Mouse (Mus musculus) forebrain, postnatal 0 days (tissue): ENCODE data around the gene Prr5. TPM values are rescaled to one million over a fixed set of nuclear protein-coding genes. Genes with fewer than 3 reads are reported as not detected.

ENCODE experiments used
- ATAC-seq: fragments of 200-750 bp; cut with Nextera tagmentation; 2 replicates; pipeline ENCODE4 v1.8.0; 2017; ENCODE audit warnings: mild to moderate bottlenecking, moderate library complexity
- DNase-seq: peaks from one replicate; pipeline ENCODE4 v3.0.0-alpha.2; 2015
- H3K27ac ChIP-seq: fragments of 300-500 bp; sonication (generic); 2 replicates; pipeline ENCODE4 v1.5.1; 2014; ENCODE audit warnings: low read depth, mild to moderate bottlenecking, antibody characterized with exemption, low read length, moderate library complexity, mixed read lengths
- H3K27me3 ChIP-seq: fragments of 300-500 bp; sonication (generic); 2 replicates; pipeline ENCODE4 v1.6.1; 2014; ENCODE audit warnings: mild to moderate bottlenecking, low read length, mixed read lengths; ENCODE audit not compliant: insufficient read depth
- H3K36me3 ChIP-seq: fragments of 300-500 bp; sonication (generic); 2 replicates; pipeline ENCODE4 v1.6.1; 2014; ENCODE audit warnings: mild to moderate bottlenecking, moderate library complexity; ENCODE audit not compliant: insufficient read depth
- H3K4me1 ChIP-seq: fragments of 300-500 bp; sonication (generic); 2 replicates; pipeline ENCODE4 v1.6.1; 2014; ENCODE audit warnings: antibody characterized with exemption; ENCODE audit not compliant: insufficient read depth
- H3K4me2 ChIP-seq: fragments of 300-500 bp; sonication (generic); 2 replicates; pipeline ENCODE4 v1.6.1; 2014; ENCODE audit warnings: low read depth, mild to moderate bottlenecking, moderate library complexity
- H3K4me3 ChIP-seq: fragments of 300-500 bp; sonication (generic); 2 replicates; pipeline ENCODE4 v1.5.1; 2014; ENCODE audit warnings: low read depth, low read length, mixed read lengths
- H3K9ac ChIP-seq: fragments of 300-500 bp; sonication (generic); 2 replicates; pipeline ENCODE4 v1.6.1; 2014; ENCODE audit warnings: mild to moderate bottlenecking
- H3K9me3 ChIP-seq: fragments of 300-500 bp; sonication (generic); 2 replicates; pipeline ENCODE4 v1.6.1; 2016; ENCODE audit warnings: low read length
- CTCF ChIP-seq: sonication (generic); IDR thresholded peaks from 2 replicates; pipeline ENCODE4 v1.5.1; 2016; ENCODE audit warnings: antibody characterized with exemption, control low read depth, low read depth
- WGBS: fragments of 180-500 bp; shearing (Covaris S2); extraction: QIAGEN DNeasy Blood & Tissue Kit; methylation state at CpG from one replicate; pipeline ENCODE4 v1.1.7; 2014; 5-methylcytosine and 5-hydroxymethylcytosine counted together
- polyA plus RNA-seq: library from polyadenylated mRNA; unstranded; fragments of >200 nt; fragmentation: Nextera tagmentation; extraction: Ambion mirVana; gene quantifications from 2 replicates; pipeline ENCODE4 v1.2.1, GENCODE M21; 2015
- total RNA-seq: library from RNA; depleted of rRNA; stranded (reverse); fragments of >200 nt; gene quantifications from 2 replicates; pipeline ENCODE4 v1.2.3, GENCODE M21; 2014

Prr5 gene
- total and polyA plus RNA-seq, 2 experiments from 2014 or later = 17.2 to 28.2 TPM

- Histone ChIP-seq H3K9me3 (no peaks in the 10 kb centered on the region), H3K36me3 (no peaks in the 10 kb centered on the region), H3K27me3 (no peaks in the 10 kb centered on the region), H3K4me2 (no peak overlapping the region), H3K9ac (no peak overlapping the region), H3K4me1 (no peaks in the 10 kb centered on the region), H3K27ac (no peak overlapping the region), H3K4me3 (no peak overlapping the region)
- no peak for TF ChIP-seq CTCF
- ATAC-seq = no peak
- 60% methylated on average over 5 of the region's 5 CpGs for WGBS
- DNase-seq = no peak
Observed at GRCm38 (mm10) chr15:84641127-84641526, 28.3 kb upstream of the Prr5 start.

DNA sequence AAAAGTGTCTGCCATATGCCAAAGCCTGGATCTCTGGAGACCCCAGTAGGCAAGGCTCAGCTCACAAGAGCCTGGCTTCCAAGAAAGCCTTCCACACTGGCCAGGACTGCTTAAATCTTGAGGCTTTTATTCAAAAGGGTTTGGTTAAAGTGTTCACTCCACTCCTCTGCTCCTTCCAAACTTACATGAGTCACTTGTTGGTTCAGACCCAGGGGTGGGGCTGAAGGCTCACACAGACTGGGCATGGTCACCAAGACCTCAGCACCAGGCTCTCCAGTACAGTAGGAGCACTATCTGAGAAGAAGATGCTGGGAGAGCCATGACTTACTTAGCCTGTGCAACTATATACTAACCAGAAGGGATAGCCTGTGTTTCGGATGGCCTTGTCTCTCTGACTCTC is 27.5 kb upstream of the Prr5 start:
- TF ChIP-seq CTCF = no peak
- H3K4me1 ChIP-seq = no peaks in the 10 kb centered on the region
- H3K4me3 ChIP-seq = no peak overlapping the region
- ATAC-seq = no peak
- H3K27ac ChIP-seq = no peak overlapping the region
- 92% methylated on average over 1 of the region's 1 CpGs for WGBS
- H3K27me3 ChIP-seq = no peaks in the 10 kb centered on the region
- no peak overlapping the region for H3K9ac ChIP-seq
- no peaks in the 10 kb centered on the region for H3K9me3 ChIP-seq
- no peak for DNase-seq
- H3K4me2 ChIP-seq = no peak overlapping the region
- H3K36me3 ChIP-seq = no peaks in the 10 kb centered on the region

DNA sequence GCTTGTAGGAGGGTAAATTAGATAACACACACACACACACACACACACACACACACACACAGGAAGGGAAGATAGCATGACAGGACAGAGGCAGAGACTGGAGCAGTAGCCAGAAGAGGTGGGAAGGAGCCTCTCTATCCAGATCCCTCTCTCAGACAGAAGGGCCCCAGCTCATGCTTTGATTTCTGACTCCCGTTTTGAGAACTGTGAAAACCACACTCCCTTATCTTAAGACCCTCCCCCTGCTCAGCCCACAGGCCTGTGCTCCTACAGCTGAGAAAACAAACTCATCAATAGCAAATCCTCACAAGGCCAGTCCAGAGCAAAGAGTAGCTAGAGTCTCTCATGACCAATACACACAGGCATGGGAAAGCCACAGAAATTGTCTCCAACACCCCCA is 26.2 kb upstream of the Prr5 start:
- H3K36me3 ChIP-seq = no peaks in the 10 kb centered on the region
- TF ChIP-seq CTCF = no peak
- H3K9ac ChIP-seq = no peak overlapping the region
- no peaks in the 10 kb centered on the region for H3K27me3 ChIP-seq
- ATAC-seq (no peak), DNase-seq (no peak)
- 13% methylated on average over 1 of the region's 1 CpGs for WGBS
- no peak overlapping the region for H3K4me3 ChIP-seq
- H3K9me3 ChIP-seq = no peaks in the 10 kb centered on the region
- no peak overlapping the region for H3K4me2 ChIP-seq
- no peaks in the 10 kb centered on the region for H3K4me1 ChIP-seq
- H3K27ac ChIP-seq = no peak overlapping the region

DNA sequence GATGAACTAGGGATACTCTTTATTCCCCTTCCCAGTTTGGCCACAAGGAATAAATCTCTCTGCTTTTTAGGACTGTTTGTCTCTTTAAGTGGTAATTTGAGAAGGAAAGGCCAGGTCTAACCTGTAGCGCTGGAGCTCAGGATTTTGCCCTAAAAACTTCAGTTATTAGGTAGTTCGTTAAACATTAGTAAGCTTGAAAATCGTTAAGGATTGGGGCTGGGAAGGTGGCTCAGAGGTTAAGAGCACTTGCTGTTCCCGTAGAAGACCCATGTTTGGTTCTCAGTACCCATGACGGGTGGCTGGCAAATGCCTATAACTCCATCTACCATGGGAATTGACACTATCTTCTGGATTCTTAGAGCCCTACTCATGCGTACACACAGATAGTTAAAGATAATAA is 17.9 kb upstream of the Prr5 start:
- WGBS = 83% methylated on average over 6 of the region's 6 CpGs
- ATAC-seq = no peak

GRCm38 (mm10) chr15:84653151-84653550 is 16.3 kb upstream of the Prr5 start:
- Histone ChIP-seq H3K9me3 (no peaks in the 10 kb centered on the region), H3K27me3 (no peaks in the 10 kb centered on the region), H3K4me2 (no peak overlapping the region), H3K27ac (no peak overlapping the region), H3K9ac (no peak overlapping the region), H3K4me3 (no peak overlapping the region), H3K4me1 (peaks cover 5% of the 10 kb centered on the region), H3K36me3 (no peaks in the 10 kb centered on the region; the same call in 1 of the 2 replicates)
- WGBS = 92% methylated on average over 7 of the region's 7 CpGs
- TF ChIP-seq CTCF = no peak
- DNase-seq (no peak), ATAC-seq (no peak)

More for the DNA sequence above, 17.9 kb upstream of the Prr5 start:
- peaks cover 5% of the 10 kb centered on the region for H3K4me1 ChIP-seq
- no peaks in the 10 kb centered on the region for H3K9me3 ChIP-seq
- TF ChIP-seq CTCF = no peak
- no peak overlapping the region for H3K4me2 ChIP-seq
- no peak overlapping the region for H3K4me3 ChIP-seq
- no peaks in the 10 kb centered on the region for H3K36me3 ChIP-seq
- no peak overlapping the region for H3K27ac ChIP-seq
- no peaks in the 10 kb centered on the region for H3K27me3 ChIP-seq
- DNase-seq = no peak
- H3K9ac ChIP-seq = no peak overlapping the region

DNA sequence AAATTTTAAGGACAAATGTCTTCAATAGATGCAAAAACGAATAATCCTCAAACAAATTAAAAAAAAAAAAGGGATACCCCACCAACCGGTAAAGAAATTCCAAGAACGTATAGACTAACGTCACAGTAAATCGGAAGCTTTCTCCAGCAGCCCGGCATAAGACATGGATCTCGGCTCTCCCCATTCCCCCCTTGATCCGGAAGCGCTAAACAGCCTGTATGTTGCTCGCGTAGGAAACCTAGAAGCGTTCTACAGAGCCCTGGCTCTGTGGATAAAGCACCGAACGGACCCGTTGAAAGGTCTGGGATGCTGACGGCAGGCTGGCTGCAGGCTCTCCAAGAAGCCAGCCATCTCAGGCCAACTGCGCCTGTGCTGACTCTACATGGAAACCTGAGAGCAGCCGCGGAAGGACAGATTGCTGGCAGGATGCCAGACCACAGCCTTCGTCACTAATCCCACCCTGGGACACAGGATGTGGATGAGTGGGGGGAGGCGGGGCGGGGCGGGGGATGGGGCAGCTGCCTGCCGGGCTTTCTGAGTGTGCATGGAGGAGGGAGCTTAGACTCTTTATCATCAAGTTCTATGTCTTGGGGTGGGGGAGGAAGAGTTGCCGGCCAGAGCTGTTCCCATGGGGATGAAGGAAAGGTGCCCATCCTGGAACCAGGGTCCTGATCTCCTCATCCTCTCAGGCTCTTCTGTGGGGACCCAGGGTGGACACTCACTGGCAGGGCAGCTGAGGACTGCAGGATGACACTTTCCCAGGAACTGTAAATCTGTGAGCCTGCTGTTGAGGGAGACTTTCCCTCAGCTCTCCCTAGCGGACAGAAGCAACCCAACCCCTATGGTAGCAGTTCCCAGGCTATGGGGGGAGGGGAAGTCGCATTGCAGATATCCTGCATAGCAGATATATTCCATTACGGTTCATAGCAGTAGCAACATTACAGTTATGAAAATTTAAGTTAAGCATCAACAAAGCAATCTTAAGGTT is 15.1 kb upstream of the Prr5 start:
- Histone ChIP-seq H3K36me3 (no peaks in the 10 kb centered on the region; the same call in 1 of the 2 replicates), H3K27me3 (no peaks in the 10 kb centered on the region), H3K9me3 (no peaks in the 10 kb centered on the region), H3K4me1 (peaks cover 5% of the 10 kb centered on the region), H3K9ac (peak overlapping the region; percentile 57), H3K4me2 (peak overlapping the region; percentile 60), H3K27ac (peak overlapping the region; percentile 82), H3K4me3 (peak overlapping the region; percentile 39)
- ATAC-seq (peak; percentile 89), DNase-seq (peak; percentile 91)
- 3% methylated on average over 28 of the region's 28 CpGs for WGBS
- peak; percentile 48 for TF ChIP-seq CTCF

GRCm38 (mm10) chr15:84654975-84655374 is 14.4 kb upstream of the Prr5 start:
- 55% methylated on average over 10 of the region's 10 CpGs for WGBS
- DNase-seq = no peak
- Histone ChIP-seq H3K9me3 (no peaks in the 10 kb centered on the region), H3K9ac (no peak overlapping the region), H3K27me3 (no peaks in the 10 kb centered on the region), H3K4me1 (peaks cover 5% of the 10 kb centered on the region), H3K27ac (peak overlapping the region; percentile 82; the same call in 1 of the 2 replicates), H3K4me3 (no peak overlapping the region), H3K36me3 (no peaks in the 10 kb centered on the region; the same call in 1 of the 2 replicates), H3K4me2 (no peak overlapping the region)
- no peak; the same call in 1 of the 2 replicates for TF ChIP-seq CTCF
- ATAC-seq = no peak
